Mouse (Mus musculus) small intestine, adult 2 months (tissue): ENCODE results near the gene Magix.

ENCODE experiments used
- CTCF ChIP-seq: fragments of 200-500 bp; IDR thresholded peaks from 2 replicates; pipeline ENCODE4 v1.5.1; 2012; ENCODE audit warnings: low read depth, mild to moderate bottlenecking, control low read depth, inconsistent platforms, low read length, moderate library complexity, mixed read lengths; ENCODE audit not compliant: insufficient replicate concordance, insufficient read length; ENCODE audit errors: extremely low read depth
- POLR2A ChIP-seq: fragments of 200-500 bp; IDR thresholded peaks from 2 replicates; pipeline ENCODE4 v1.6.1; 2012; ENCODE audit warnings: low read depth, mild to moderate bottlenecking, control low read depth, inconsistent platforms, low read length, moderate library complexity

DNA sequence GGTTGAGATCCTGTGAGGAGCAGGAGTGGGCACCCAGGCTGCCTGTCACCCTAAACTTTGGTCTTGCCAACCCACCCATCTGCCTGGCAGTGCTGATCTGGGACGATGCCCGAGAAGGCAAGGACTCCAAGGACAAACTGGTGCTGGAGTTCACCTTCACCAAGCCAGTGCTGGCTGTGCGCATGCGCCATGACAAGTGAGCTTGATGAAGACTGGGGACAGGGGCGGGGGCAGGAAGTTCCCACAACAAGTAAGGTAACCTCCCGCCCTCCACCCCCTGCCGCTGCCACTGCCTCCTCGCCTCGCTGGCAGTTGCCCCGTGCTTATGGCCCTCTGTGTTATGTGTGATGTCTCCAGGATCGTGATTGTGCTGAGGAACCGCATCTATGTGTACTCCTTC lies 44.8 kb upstream of the Magix start:
- TF ChIP-seq CTCF (no peak), POLR2A (no peak)
